Mouse (Mus musculus) cerebellum, postnatal 10 days (tissue): ENCODE measurements around the gene Mrpl58.
"Not testable (repeated sequence)": the region's sequence is repeated elsewhere in the genome, so short reads cannot be mapped to it uniquely, and the experiment has no call there.

Experiments
- DNase-seq, 2 experiments: peaks; one replicate each; pipeline ENCODE4 v3.0.0; 2021; ENCODE audit warnings: mixed read lengths in 2 of 2

The Mrpl58 gene

GRCm38 (mm10) chr11:115427482-115428331 is 24.2 kb downstream of the Mrpl58 start:
- DNase-seq: peak; percentile 88 to 90

GRCm38 (mm10) chr11:115429307-115429706 is 25.8 kb downstream of the Mrpl58 start:
- peak; percentile 77 to 83 for DNase-seq

DNA sequence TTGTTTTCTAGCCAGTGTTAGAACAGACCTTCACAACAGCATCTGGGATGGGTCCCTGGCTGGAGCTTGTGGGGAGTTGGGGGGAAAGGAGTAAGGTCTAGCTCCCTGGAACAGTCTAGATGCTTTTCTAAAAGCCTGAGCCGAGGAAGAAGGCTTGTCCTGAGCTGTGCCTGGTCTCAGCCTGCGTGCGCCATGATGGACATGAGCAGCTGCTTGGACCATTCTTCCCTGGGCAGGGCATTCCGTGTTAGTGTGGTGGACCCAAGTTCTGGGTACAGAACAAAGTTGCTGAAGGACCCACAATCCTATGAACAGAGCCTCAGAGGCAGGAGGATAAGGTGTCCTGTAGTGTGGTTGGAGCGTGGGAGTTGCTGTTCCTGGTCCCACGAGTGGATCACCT is 27.0 kb downstream of the Mrpl58 start:
- DNase-seq: no peak

DNA sequence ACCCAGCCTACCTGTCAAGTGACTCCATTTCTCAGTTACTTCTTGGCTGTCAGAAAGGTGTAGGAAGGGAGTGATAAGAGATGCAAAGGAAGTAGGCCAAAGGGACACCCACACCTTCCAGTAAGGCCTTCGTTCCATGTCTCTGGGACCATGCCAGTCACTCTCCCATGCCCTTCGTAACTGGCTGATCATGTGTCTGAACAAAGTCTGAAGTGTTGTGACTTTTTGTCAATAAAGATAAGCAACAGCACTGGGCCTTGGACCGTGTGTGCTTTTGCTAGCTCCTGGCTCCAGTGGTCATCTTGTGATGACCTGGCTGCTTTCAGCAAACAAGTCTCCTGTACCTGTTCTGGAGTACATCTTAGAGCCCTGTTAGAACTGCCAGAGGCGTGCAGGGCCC is 29.3 kb downstream of the Mrpl58 start:
- no peak for DNase-seq

DNA sequence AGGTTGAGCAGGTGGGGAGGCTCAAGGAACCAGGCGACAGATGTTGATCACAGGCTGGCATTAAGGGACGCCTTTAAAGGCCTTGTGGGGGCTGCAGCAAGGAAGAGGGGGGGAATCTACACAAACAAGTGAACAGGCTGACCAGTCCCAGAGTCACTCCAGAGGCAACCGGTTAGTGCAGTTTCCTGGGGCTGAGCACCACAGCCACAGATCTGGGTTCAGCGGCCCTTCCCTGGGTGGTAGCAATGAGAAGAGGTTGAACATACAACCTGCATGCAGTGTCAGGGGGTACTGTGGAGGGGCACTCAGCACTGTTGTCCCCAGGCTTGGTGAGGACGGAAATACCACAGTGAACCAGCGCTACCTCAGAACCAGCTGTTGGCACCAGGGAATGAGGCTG is 29.8 kb downstream of the Mrpl58 start:
- DNase-seq: no peak

- DNase-seq: peak; percentile 74 to 75
Measured at GRCm38 (mm10) chr11:115435596-115436337, 32.2 kb downstream of the Mrpl58 start.

GRCm38 (mm10) chr11:115437571-115438122 is 34.1 kb downstream of the Mrpl58 start:
- DNase-seq: no peak

DNA sequence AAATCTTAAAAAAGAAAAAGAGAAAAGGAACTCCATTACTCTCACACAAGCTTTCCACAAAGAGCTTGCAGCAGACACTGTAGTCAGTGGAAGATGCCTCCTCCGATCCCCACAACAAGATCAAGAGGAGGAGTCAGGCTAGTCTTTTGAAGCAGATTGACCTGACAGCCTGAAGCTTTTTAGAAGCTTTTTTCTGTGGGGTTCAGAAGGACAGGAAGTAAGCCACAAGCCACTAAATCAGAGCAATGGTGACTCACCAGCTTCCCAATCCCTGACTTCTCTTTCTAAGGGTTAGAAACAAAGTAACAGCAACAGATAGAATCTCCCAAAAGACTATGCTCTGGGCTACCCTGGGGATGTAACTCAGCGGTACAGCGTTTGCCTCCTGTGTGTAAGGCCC is 35.8 kb downstream of the Mrpl58 start:
- DNase-seq: no peak

DNA sequence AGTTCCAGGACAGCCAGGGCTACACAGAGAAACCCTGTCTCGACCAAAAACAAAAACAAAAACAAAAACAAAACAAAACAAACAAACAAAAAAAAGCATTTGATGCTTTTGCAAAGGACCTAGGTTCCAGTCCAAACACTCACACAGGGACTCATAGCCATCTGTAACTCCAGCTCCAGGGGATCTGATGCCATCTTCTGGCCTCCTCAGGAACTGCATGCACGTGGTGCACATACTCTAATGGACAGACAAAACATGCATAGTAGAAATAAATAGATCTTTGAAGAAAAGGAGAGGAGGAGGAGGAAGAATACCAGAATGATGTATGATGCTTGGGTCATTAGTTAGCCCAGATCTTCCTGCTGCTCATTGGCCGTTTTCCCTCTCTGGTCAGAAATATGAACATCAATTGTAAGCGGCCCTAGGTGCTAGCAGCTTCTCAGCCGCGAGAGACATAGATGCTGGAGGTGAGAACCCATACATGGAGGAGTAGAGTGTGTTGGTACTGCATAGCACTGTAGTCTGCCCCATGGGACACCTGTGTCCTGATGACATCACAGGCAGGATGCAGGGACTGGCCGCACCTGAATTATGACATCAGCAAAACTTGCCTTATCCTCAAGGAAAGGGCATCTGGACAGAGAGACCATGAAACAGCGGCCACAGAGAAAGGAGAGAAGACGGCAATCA is 36.5 kb downstream of the Mrpl58 start, which contains the start of gene Trim80:
Trim80 (plus strand) TSS at position 640 of the 690 bp plus-strand sequence.
- DNase-seq: no peak

- no peak for DNase-seq
Measured at GRCm38 (mm10) chr11:115441417-115441816, 37.9 kb downstream of the Mrpl58 start.

- no peak for DNase-seq
Measured at GRCm38 (mm10) chr11:115446906-115447305, 43.4 kb downstream of the Mrpl58 start.

- no peak for DNase-seq
Measured at GRCm38 (mm10) chr11:115447321-115447885, 43.9 kb downstream of the Mrpl58 start.

DNA sequence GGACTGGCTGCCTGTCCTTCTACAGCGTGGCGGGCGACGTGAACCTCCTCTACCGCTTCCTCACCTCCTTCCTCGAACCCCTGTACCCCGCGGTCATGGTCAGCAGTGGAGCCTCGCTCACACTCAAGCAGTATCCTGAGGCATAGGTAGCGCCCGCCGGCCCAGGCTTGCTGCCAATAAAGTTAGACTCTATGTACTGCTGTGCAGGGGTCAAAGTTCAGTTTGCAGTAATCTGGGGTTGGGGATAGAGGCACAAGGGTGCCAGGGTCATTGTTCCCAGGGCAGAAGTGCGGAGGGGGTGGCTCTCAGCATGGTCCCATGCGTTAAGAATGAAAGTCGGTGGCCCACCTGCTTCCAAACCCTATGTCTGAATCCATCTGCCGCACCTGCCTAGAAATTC is 44.5 kb downstream of the Mrpl58 start:
- no peak for DNase-seq

DNA sequence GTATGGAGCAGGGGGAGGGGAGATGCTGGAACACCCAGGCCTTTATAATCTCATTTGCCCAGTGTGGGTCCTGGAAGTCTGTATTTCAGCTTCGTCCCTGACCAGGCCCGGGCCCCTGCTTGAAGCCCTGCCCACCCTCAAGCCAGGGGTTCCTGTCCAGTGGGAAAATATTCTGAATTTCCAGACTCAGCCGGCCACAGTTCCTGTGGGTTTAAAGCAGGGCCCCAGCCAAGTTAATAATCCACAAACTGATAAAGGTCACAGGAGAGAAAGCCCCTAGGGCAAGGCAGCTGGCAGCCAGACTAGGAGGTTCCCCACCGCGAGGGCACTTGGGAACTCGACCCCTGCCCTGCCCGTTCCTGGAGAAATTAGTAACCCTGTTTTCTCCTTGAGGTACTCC is 45.4 kb downstream of the Mrpl58 start:
- DNase-seq: no peak

DNA sequence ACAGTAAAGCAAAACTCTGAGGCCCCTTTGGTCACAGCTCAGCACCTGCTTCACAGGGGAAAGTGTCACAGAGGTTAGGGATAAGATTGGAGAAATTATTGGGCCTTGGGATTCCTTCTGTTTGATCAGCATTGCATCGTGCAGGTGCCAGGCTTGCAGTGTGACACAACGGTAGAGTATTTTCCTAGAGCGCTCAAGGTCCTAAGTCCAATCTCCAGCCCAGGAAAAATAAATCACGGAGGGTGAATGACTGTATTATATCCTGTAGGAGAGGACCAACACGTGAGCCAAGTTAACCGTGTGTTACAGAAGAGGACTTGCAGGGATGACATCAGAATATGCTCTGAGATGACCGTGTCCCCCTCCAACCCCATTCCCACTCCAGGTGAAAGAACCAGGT is 46.6 kb downstream of the Mrpl58 start:
- no peak for DNase-seq

DNA sequence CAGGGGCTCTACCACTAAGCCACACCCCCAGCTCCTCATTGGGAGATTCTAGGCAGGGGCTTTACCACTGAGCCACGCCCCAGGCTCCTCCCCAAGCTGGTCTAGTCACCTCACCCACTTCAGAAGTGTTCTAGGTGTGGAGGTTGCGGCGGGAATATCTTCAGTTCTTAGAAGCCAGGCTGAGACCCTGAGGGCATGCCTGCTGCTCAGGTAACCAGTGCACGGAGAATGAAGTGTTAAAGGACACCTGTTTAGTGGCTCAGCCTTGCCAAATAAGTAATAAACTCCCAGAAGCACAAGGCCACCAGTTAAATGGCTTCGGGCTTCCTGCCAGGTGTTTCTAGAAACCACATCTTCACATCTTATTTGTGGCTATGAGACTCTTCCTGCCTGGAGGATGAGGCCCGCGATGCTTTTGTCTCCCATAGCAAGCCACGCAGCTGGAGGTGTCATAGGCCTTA is 48.3 kb downstream of the Mrpl58 start:
- DNase-seq: no peak

- no peak for DNase-seq
Measured at GRCm38 (mm10) chr11:115452281-115452860, 48.8 kb downstream of the Mrpl58 start.

- DNase-seq: no peak
Measured at GRCm38 (mm10) chr11:115453306-115453705, 49.8 kb downstream of the Mrpl58 start.

DNA sequence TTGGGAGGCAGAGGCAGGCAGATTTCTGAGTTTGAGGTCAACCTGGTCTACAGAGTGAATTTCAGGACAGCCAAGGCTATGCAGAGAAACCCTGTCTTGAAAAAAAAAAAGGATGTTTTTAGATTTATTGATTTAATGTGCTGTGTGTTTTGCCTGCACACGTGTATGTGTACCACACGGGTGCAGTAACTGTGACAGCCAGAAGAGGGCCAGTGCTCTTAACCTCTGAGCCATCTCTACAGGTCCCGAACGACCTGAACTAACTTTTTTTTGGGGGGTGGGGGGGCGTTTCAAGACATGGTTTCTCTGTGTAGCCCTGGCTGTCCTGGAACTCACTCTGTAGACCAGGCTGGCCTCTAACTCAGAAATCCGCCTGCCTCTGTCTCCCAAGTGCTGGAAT is 51.3 kb downstream of the Mrpl58 start:
- DNase-seq: not testable (repeated sequence)

DNA sequence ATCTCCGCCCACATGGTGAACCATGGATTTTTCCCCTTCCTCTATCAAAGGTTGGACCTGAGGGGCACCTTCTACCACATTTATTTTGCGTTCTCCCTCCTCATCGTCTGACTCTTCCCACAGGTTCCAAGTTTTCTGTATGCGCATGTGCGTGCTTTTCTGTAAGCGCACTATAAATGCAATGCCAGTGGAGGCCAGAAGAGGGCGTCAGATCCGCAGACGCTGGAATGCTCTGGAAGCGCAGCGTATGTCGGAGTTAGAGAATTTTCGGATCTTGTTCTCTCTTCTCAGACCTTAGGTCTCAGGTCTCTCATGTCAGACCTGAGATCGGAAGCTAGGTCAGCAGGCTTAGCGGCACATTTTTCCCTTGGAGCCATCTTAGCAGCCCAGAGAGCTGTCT is 52.1 kb downstream of the Mrpl58 start:
- no peak for DNase-seq

DNA sequence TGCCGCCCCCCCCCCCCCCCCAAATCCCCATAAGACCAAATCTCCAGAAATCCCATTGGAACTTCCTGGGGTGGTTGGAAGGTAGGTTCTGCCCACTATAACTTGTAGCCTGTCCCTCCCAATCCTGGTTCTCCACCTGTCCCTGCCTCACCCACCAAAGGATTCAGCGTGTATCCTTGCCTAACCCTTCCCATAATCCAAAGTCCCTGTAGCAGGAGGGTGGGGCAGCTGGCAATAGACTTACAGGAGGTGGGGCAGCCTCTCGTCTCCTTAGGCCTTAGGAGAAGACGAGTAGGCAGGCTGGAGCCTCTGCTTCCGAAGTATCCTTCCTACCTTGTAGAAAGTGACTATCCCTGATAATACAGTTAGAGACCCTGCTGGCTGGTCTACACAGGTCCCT is 52.6 kb downstream of the Mrpl58 start:
- no peak for DNase-seq

DNA sequence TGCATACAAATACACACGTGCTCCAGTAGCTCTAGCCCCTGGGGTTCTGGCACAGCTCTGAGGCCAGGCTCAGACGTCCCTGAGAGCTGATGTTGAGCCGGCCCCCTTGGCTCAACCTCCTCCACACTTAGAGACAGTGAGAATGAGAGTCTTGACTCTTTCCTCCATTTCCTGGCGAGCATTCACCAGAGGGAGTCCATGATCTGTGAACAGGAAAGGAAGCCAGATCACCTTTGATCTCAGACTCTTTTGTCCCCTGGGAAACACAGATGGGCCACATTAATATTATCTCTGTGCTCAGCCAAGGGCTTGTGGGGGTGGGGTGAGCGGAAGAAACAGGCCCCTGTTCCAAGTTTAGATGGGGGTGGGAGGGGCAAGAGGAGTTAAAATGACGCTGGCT is 53.9 kb downstream of the Mrpl58 start:
- no peak for DNase-seq
